Mouse (Mus musculus) cerebral cortex, adult 2 months (tissue): ENCODE measurements around the gene Olfr1380.

Experiments
- WGBS: fragments of 180-500 bp; shearing (Covaris S2); methylation state at CpG from one replicate; pipeline ENCODE4 v1.1.7; 2018; 5-methylcytosine and 5-hydroxymethylcytosine counted together

Gene Olfr1380

DNA sequence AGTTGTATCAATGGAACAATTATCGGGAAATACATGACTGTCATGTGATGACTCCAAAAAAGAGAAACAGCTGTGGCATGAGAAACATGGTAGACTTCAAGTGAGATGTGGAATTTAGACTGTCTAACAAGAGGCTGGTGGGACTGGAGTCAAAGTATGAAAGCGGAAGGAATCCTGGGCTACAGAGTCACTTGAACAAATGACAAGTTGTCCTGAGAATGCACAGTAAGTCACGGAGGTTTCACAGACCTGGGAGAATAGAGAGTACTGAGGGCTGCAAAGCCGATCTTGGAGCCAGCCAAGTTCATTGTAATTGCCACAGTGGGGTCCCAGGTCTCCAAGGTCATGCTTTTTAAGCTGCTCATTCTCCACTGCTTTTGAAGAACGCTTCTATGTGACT is at the start of gene Olfr1380:
Gene Olfr1380, plus strand, starts transcription at position 301 of the 400 bp plus-strand sequence.
- 86% methylated on average over 5 of the region's 5 CpGs for WGBS

DNA sequence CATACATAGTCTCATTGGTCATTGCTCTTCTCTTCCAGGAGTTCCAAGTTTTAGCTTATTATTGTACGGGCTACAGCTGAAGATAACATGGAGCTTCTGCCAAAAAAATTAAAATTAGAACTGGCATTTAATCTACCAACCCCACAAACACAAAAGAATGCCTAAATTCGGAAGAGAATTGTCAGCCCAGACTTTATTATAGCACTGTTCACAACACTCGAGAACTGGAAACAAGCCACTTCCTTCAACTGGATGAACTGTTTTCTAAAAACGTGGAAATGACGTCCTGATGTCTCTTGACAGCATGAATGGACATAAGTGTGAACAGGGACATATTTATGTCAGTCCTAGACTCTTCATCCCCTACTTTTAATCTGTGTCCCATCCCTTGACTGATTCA is 38.6 kb upstream of the Olfr1380 start:
- 36% methylated on average over 5 of the region's 5 CpGs for WGBS

GRCm38 (mm10) chr11:49519348-49519747 is 37.3 kb upstream of the Olfr1380 start, which contains the start of gene Olfr1383:
TSS of gene Olfr1383 (plus strand) at chr11:49519648.

GRCm38 (mm10) chr11:49527947-49528346 is 28.7 kb upstream of the Olfr1380 start, which contains the start of gene Olfr1382:
TSS of gene Olfr1382 (plus strand) at chr11:49528247.
- WGBS, result 88% methylated on average over 3 of the region's 3 CpGs

DNA sequence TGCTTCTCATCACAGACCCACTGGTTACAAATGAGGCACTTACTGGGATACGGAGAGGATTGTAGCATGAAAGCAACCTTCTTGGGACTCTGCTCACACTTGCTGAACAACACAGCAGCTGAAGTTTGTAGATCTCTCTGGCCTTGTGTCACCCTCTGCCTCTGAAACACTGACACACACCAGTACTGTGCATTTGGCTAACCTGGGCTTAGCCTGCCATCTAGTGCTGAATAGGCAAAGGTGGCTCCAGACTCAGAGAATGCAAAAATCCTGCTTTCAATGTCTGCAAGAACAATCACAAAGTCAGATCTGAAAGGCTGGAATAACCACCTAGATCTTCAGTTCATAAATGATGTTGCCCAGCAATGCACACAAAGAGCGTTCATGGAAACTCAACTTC is 20.0 kb upstream of the Olfr1380 start:
- WGBS, result 68% methylated on average over 2 of the region's 2 CpGs

DNA sequence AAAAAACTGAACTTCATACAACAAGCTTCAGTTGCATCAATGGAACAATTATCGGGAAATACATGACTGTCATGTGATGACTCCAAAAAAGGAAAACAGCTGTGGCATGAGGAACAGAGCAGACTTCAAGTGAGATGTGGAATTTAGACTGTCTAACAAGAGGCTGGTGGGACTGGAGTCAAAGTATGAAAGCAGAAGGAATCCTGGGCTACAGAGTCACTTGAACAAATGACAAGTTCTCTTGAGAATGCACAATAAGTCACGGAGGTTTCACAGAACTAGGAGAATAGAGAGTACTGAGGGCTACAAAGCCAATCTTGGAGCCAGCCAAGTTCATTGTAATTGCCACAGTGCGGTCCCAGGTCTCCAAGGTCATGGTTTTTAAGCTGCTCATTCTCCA is 13.5 kb upstream of the Olfr1380 start, which contains the start of gene Olfr1381:
Gene Olfr1381, plus strand, starts transcription at position 301 of the 400 bp plus-strand sequence.
- 82% methylated on average over 3 of the region's 3 CpGs for WGBS

DNA sequence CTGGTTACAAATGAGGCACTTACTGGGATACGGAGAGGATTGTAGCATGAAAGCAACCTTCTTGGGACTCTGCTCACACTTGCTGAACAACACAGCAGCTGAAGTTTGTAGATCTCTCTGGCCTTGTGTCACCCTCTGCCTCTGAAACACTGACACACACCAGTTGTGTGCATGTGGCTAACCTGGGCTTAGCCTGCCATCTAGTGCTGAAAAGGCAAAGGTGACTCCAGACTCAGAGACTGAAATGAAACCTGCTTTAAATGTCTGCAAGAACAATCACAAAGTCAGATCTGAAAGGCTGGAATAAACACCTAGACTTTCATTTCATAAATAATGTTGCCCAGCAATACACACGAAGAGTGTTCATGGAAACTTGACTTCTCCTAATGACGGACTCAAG is 2.6 kb upstream of the Olfr1380 start:
- 82% methylated on average over 3 of the region's 3 CpGs for WGBS

GRCm38 (mm10) chr11:49575054-49575453 is 18.4 kb downstream of the Olfr1380 start:
- 58% methylated on average over 2 of the region's 2 CpGs for WGBS

- WGBS, result 84% methylated on average over 8 of the region's 8 CpGs
These were observed 23.8 kb downstream of the Olfr1380 start for GRCm38 (mm10) chr11:49580452-49580851.

- 96% methylated on average over 19 of the region's 19 CpGs for WGBS
These were observed 33.5 kb downstream of the Olfr1380 start for GRCm38 (mm10) chr11:49590213-49590612.

DNA sequence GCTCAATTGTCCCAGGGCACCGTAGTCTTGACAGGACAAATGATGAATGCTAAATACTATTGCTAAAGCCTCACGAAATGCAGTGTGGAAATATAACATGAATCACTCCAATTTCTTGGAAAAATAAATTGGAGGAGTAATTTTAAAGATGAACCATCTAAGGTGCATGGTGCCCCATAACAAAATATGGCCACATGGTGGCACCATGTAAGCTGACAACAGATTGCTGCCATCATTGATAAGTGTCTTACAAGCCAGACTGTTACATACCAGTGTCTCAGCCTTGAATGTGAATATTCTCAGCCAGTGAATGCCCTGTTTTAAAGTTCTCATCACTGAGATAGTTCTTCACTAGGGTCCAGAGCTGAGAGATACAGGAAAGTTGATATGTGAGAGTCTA is 40.5 kb downstream of the Olfr1380 start:
- whole genome bisulfite sequencing, result 57% methylated on average over 2 of the region's 2 CpGs

- WGBS, result 90% methylated on average over 5 of the region's 5 CpGs
These were observed 51.6 kb downstream of the Olfr1380 start for GRCm38 (mm10) chr11:49608306-49608705.

DNA sequence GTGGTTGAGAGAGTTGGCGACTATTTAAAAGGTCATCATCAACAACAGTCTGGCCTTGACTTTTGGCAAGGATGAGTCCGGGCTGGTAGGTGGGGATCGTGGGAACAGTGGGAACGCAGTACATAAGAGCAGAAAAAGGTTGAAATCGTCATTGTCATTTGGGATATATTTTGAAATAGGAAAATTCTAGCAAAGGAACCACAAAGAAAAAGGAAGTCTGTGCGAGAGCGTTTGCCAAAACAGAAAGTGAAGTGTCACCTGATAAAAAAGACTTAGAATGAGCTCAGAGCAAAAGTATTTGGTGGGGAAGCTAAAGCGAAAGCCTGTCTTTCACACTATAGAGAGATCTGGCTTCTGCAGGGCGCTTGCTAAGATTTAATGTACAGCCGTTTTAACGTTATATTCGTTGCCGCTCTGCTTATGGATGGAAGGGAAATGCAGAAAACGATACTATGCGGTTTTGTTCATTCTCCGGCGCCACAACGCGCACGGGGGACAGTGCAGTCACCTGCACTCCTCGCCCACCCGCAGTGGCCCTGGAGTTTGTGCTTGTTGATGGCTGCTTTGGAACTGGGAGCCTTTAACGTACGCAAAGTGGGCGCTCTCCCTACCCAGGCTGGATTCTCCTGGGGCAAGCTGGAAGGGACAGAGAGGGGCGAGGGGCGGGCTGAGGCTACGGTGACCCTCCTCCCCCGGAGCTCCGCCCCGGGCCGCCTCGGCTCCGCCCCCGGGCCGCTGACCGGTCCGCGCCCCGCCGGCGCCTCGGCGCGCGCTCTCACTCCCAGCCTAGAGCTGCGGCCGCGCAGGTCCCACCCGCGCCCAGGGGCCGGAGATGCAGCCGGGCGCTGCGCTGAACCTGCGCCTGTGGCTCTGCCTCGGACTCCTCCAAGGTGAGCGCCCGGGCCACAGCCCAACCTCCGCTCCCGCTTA is 52.5 kb downstream of the Olfr1380 start, which contains the start of gene Flt4:
Gene Flt4, plus strand, starts transcription at position 326 of the 930 bp plus-strand sequence.
- WGBS, result 4% methylated on average over 50 of the region's 61 CpGs

GRCm38 (mm10) chr11:49609868-49610824 is 53.5 kb downstream of the Olfr1380 start:
- WGBS, result 4% methylated on average over 51 of the region's 52 CpGs

DNA sequence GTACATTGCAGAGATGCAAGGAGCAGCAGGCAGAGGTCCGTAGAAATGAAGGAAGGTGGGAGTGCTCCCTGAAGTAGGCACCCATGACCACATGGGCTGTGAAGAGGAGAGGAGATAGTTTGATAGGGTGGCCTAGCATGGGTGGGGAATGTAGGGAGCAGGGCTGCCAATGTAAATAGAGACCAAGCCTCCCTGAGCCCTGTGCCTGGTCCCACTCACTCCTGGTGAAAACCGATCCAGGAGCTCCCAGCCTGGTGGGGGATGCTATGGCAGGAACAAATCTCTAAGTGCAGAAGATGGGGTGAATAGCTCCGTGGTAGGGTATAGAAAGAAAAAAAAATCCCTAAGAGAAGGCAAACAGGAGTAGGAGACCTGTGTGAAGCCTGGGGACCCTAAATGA is 54.7 kb downstream of the Olfr1380 start:
- 64% methylated on average over 3 of the region's 3 CpGs for WGBS

DNA sequence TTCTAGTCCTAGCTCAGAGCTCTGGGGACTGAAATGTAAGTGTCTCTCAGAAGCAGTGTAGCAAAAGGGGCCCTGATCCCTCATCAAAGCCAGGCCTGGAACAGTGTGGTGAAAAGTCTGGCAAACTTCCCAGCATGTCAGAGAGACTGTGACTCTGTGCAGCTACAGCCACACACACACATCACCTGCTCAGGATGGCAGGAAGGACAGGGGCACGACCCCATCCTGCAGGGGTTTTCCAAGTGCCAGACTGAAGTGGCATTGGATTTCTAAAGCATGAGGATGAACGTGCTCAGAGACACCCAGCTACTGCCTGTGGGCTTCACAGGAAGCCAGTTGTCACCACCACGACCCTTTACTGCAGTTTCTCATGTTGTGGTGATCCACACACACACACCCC is 55.5 kb downstream of the Olfr1380 start:
- WGBS, result 70% methylated on average over 3 of the region's 3 CpGs

- WGBS, result 16% methylated on average over 10 of the region's 10 CpGs
These were observed 56.7 kb downstream of the Olfr1380 start for GRCm38 (mm10) chr11:49613349-49613748.
